Mouse (Mus musculus): ENCODE data around the gene Tm9sf4.
A peak's percentile ranks its signal among the peaks of the same experiment; 100 is the strongest.

The Tm9sf4 gene

GRCm38 (mm10) chr2:153160844-153161683 lies at the start of gene Tm9sf4:
Gene Tm9sf4 (plus strand): TSS chr2:153161303.
- DNase-seq (ENCODE audit: low read depth, low spot score), result peak; percentile 94

GRCm38 (mm10) chr2:153115679-153116081 lies 45.4 kb upstream of the Tm9sf4 start:
- DNase-seq (ENCODE audit: low read depth, low spot score), result no peak

GRCm38 (mm10) chr2:153117051-153117486 lies 44.0 kb upstream of the Tm9sf4 start:
- DNase-seq (ENCODE audit: low read depth, low spot score), result peak; percentile 41

GRCm38 (mm10) chr2:153119488-153119887 lies 41.6 kb upstream of the Tm9sf4 start:
- no peak for DNase-seq (ENCODE audit: low read depth, low spot score)

GRCm38 (mm10) chr2:153120126-153120525 lies 41.0 kb upstream of the Tm9sf4 start:
- no peak for DNase-seq (ENCODE audit: low read depth, low spot score)

GRCm38 (mm10) chr2:153121821-153122615 lies 39.1 kb upstream of the Tm9sf4 start:
- DNase-seq (ENCODE audit: low read depth, low spot score), result no peak

- no peak for DNase-seq (ENCODE audit: low read depth, low spot score)
Measured at GRCm38 (mm10) chr2:153122701-153123100, 38.4 kb upstream of the Tm9sf4 start.

- DNase-seq (ENCODE audit: low read depth, low spot score), result no peak
Measured at GRCm38 (mm10) chr2:153125875-153126274, 35.2 kb upstream of the Tm9sf4 start.

- DNase-seq (ENCODE audit: low read depth, low spot score), result peak; percentile 28
Measured at GRCm38 (mm10) chr2:153131019-153131418, 30.1 kb upstream of the Tm9sf4 start.

- peak; percentile 11 for DNase-seq (ENCODE audit: low read depth, low spot score)
Measured at GRCm38 (mm10) chr2:153134237-153134636, 26.9 kb upstream of the Tm9sf4 start.

- DNase-seq (ENCODE audit: low read depth, low spot score), result no peak
Measured at GRCm38 (mm10) chr2:153136211-153136610, 24.9 kb upstream of the Tm9sf4 start.

GRCm38 (mm10) chr2:153139158-153139557 lies 21.9 kb upstream of the Tm9sf4 start:
- no peak for DNase-seq (ENCODE audit: low read depth, low spot score)

- DNase-seq (ENCODE audit: low read depth, low spot score), result no peak
Measured at GRCm38 (mm10) chr2:153139996-153140613, 21.0 kb upstream of the Tm9sf4 start.

- peak; percentile 69 for DNase-seq (ENCODE audit: low read depth, low spot score)
Measured at GRCm38 (mm10) chr2:153142620-153143199, 18.4 kb upstream of the Tm9sf4 start.

GRCm38 (mm10) chr2:153145346-153145745 lies 15.8 kb upstream of the Tm9sf4 start:
- no peak for DNase-seq (ENCODE audit: low read depth, low spot score)

- no peak for DNase-seq (ENCODE audit: low read depth, low spot score)
Measured at GRCm38 (mm10) chr2:153147236-153147635, 13.9 kb upstream of the Tm9sf4 start.

- peak; percentile 83 for DNase-seq (ENCODE audit: low read depth, low spot score)
Measured at GRCm38 (mm10) chr2:153147715-153148114, 13.4 kb upstream of the Tm9sf4 start.

- no peak for DNase-seq (ENCODE audit: low read depth, low spot score)
Measured at GRCm38 (mm10) chr2:153149742-153150141, 11.4 kb upstream of the Tm9sf4 start.

GRCm38 (mm10) chr2:153151026-153151425 lies 10.1 kb upstream of the Tm9sf4 start:
- no peak for DNase-seq (ENCODE audit: low read depth, low spot score)

GRCm38 (mm10) chr2:153151926-153152665 lies 9.0 kb upstream of the Tm9sf4 start:
- DNase-seq (ENCODE audit: low read depth, low spot score), result peak; percentile 19

- no peak for DNase-seq (ENCODE audit: low read depth, low spot score)
Measured at GRCm38 (mm10) chr2:153153033-153153450, 8.1 kb upstream of the Tm9sf4 start.

All from CD4-positive, CD25-positive, alpha-beta regulatory T cell, adult 2 months (primary cell).